Mouse (Mus musculus): ENCODE data around the gene Tnfsfm13.
"Not testable (repeated sequence)": the region's sequence is repeated elsewhere in the genome, so short reads cannot be mapped to it uniquely, and the experiment has no call there.

Gene Tnfsfm13

DNA sequence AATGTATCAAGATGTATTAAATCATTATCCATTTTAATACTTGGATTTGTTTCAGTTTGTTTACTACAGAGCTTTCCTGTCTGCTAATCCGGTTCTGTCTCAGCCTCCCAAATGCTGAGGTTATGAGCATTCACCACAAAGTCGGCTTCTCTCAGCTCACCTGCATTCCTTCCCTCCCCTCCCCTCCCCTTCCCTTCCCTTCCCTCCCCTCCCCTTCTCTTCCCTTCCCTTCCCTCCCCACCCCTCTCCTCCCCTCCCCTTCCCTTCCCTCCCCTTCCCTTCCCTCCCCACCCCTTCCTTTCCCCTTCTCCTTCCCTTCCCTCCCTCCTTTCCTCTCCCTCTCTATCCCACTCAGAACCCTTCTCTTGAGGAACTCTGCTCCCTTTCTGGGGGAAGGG lies 8.7 kb upstream of the Tnfsfm13 start:
- DNase-seq (ENCODE audit: low spot score in 2 of 2): no peak

GRCm38 (mm10) chr11:69703814-69704612 lies 8.1 kb upstream of the Tnfsfm13 start:
- no peak for DNase-seq (ENCODE audit: low spot score in 2 of 2)

- DNase-seq (ENCODE audit: low spot score in 2 of 2): not testable (repeated sequence)
Observed at GRCm38 (mm10) chr11:69703381-69703780, 7.5 kb upstream of the Tnfsfm13 start.

- DNase-seq (ENCODE audit: low spot score in 2 of 2): not testable (repeated sequence)
Observed at GRCm38 (mm10) chr11:69702886-69703285, 7.0 kb upstream of the Tnfsfm13 start.

GRCm38 (mm10) chr11:69699595-69699994 lies 3.7 kb upstream of the Tnfsfm13 start:
- no peak for DNase-seq (ENCODE audit: low spot score in 2 of 2)

- no peak for DNase-seq (ENCODE audit: low spot score in 2 of 2)
Observed at GRCm38 (mm10) chr11:69698574-69698973, 2.7 kb upstream of the Tnfsfm13 start.

DNA sequence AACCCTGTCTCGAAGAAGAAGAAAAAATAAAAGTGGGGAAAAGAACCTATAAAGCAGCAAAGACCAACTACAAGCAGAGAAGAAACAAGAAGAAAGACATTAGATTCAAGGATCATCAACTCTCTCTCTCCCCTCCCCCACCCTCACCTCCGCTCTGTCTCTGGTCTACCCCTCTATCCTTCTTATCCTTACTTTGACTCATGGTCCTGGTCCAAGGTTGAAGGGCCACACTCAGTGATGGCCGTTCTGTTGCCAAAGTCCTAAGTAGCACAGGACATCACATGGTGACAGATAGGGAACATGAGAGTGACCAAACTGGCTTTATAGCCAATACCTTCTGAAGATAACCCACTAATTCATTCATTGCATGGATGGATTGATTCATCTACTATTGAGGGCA lies 1.5 kb upstream of the Tnfsfm13 start:
- DNase-seq (ENCODE audit: low spot score in 2 of 2): no peak

GRCm38 (mm10) chr11:69695046-69695360 lies 895 bp downstream of the Tnfsfm13 start:
- DNase-seq (ENCODE audit: low spot score in 2 of 2): no peak

- no peak for DNase-seq (ENCODE audit: low spot score in 2 of 2)
Observed at GRCm38 (mm10) chr11:69693421-69693965, 2.4 kb downstream of the Tnfsfm13 start.

- DNase-seq (ENCODE audit: low spot score in 2 of 2): no peak
Observed at GRCm38 (mm10) chr11:69692863-69693262, 3.0 kb downstream of the Tnfsfm13 start.

- DNase-seq (ENCODE audit: low spot score in 2 of 2): no peak
Observed at GRCm38 (mm10) chr11:69692196-69692811, 3.6 kb downstream of the Tnfsfm13 start.

DNA sequence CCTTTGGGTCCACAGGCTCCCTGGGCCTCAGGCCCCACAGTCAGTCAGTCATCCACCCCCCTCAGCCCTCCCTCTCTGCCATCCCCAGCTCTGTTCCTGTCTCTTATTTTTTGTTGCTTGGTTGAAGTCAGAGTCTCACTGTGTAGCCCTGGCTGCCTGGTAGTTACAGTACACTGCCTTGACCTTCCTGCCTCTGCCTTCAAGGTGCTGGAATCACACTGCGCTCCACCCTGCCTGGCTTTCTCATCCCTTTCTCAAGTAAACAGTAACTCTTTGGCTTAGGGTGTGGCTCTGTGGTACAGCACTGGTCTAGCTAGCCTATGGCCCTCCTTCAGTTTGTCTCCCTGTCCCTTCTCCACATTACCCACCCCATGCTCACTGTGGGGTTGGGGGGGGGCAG lies 6.0 kb downstream of the Tnfsfm13 start:
- no peak for DNase-seq (ENCODE audit: low spot score in 2 of 2)

DNA sequence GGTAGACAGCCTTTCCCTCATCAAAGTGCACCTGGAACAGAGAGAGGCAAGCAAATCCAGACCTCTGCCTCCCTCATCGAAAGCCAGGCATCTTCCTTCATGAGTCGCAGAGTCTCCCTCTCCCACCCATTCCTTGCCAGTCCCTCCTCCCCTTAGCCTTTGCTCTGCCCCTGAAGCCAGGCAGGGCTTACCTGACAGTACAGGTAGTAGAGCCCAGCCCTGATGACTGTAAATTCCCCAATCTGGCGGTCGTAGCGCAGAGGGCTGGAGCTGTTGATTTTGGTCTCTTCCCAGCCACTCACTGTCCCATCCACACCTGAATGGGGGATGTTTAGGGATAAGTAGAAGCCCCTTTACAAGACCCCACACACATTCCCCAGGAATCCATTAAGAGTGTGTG lies 8.8 kb downstream of the Tnfsfm13 start:
- no peak for DNase-seq (ENCODE audit: low spot score in 2 of 2)

DNA sequence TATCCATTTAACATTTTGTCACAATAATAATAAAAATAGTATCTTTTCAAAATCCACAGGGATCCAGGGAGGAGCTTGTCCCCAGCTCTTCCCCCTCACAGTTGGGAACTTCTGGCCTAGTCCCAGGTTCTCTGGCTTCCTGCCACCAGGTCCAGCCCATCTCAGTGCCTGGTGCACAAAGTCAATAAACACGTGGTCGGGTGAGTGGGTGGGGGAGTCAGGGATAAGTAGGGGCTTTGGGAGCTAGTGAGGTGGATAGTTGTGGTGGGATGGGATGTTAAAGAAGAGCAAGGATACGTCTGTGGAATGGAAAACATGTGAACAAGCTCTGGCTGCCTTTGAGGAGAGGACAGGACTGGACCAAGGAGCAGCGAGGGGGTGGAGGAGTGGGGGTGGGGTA lies 9.5 kb downstream of the Tnfsfm13 start:
- no peak for DNase-seq (ENCODE audit: low spot score in 2 of 2)

DNA sequence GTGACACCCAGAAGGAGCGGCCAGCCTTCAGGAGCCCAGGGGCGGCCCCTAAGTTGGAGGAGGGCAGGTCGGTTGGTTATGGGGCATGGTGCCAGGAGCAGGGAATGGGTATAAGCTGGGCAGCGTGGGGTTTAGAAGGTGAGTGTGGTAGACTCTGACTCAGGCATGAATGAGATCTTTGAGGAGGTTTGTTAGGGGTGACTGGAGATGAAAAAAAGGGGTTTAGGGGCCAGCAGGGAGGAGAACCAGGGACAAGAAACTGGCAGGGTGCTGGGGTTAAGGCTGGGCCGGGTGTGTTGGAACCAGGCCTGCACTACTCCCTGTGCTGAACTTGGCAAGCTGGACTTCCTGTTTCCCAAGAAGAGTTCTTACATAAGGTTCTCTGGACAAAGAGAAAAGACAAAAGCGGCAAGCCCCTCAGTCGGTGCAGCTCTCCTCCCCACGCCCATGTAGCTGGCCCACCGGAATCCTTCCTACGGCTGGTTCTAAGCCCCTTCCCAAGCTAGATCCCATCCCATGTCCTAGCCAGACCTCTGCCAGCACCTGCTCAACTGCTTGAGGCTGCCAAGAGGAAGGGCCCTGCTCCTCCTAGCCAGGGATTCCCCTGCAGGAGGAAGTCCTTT lies 10.3 kb downstream of the Tnfsfm13 start, which contains the start of gene Tnfsf13:
Tnfsf13 (minus strand) TSS at position 259 of the 623 bp plus-strand sequence.
- DNase-seq (ENCODE audit: low spot score in 2 of 2): peak in 1 of 2 experiments; percentile 45

- DNase-seq (ENCODE audit: low spot score in 2 of 2): no peak
Observed at GRCm38 (mm10) chr11:69684936-69685335, 11.0 kb downstream of the Tnfsfm13 start.

GRCm38 (mm10) chr11:69684128-69684745 lies 11.7 kb downstream of the Tnfsfm13 start:
- no peak for DNase-seq (ENCODE audit: low spot score in 2 of 2)

- no peak for DNase-seq (ENCODE audit: low spot score in 2 of 2)
Observed at GRCm38 (mm10) chr11:69683576-69683975, 12.3 kb downstream of the Tnfsfm13 start.

DNA sequence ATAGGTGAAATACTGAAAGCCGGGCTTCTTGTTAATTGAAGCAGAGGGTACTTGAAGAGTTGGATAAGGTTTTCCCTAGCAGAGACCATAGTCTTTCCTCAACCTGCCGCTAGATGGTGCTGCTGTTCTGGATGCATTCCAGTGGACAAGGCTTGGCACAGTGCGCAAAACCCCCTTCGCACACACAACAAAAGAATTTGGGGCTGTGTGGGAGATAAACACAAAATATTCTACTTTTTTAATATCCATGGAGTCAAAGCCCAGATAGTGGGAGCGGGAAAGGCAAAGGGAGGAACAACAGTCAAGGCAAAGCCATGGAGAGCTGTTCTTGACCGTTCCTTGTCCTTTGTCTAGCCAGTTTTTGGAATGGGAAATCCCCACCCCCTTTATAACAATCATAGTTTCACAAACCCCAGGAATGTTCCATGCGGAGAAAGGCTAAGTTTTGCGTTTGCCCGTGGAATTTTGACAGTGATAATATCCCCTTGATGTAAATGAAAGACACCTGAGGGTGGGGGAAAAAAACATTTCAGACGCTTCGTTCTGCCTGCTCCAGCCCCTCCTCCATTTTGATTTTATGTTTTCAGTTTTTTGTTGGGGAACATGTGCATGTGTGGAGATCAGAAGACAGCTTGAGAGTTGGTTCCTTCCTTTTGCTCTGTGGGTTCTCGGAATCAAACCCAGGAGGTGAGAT lies 12.9 kb downstream of the Tnfsfm13 start:
- peak; percentile 86 to 93 for DNase-seq (ENCODE audit: low spot score in 2 of 2)

GRCm38 (mm10) chr11:69682209-69682839 lies 13.6 kb downstream of the Tnfsfm13 start:
- DNase-seq (ENCODE audit: low spot score in 2 of 2): peak in 1 of 2 experiments; percentile 30
